Mouse (Mus musculus) embryonic fibroblast, embryonic 13.5 days (primary cell): Measurements from ENCODE around the gene Rab35.

Experiments used
- CTCF ChIP-seq: IDR thresholded peaks from 2 replicates; pipeline ENCODE4 v1.5.1; 2011; ENCODE audit warnings: mild to moderate bottlenecking, control low read depth, low read length, moderate library complexity, borderline replicate concordance; ENCODE audit not compliant: insufficient read depth
- POLR2A ChIP-seq: IDR thresholded peaks from 2 replicates; pipeline ENCODE4 v1.6.1; 2011; ENCODE audit warnings: low read depth, mild to moderate bottlenecking, control low read depth, low read length, moderate library complexity

GRCm38 (mm10) chr5:115628083-115628482, 3.6 kb upstream of the Rab35 start:
- no peak for TF ChIP-seq CTCF
- TF ChIP-seq POLR2A, result no peak
